Mouse (Mus musculus): ENCODE results near the gene Zfp352. TPM values are rescaled to one million over a fixed set of nuclear protein-coding genes. Genes with fewer than 3 reads are reported as not detected.

The Zfp352 gene
- under 1 TPM in 1 of 2 experiments, not detected in 1; 0.82 TPM for polyA plus RNA-seq (2017; shearing (Covaris generic))

GRCm38 (mm10) chr4:90218520-90218919, at the start of gene Zfp352:
Gene Zfp352 (plus strand): TSS chr4:90218820.

Measured in activated CD4-positive, CD25-positive, alpha-beta regulatory T cell (primary cell).